Mouse (Mus musculus): ENCODE data around the gene Ugt1a6a. TPM values are rescaled to one million over a fixed set of nuclear protein-coding genes. Genes with fewer than 3 reads are reported as not detected.

Ugt1a6a gene
- polyA plus RNA-seq, 1 experiment from 2014 or later = 1.4 TPM

- DNase-seq (ENCODE audit: low spot score) = no peak
Observed at GRCm38 (mm10) chr1:88248658-88249057, 114.0 kb downstream of the Ugt1a6a start.

GRCm38 (mm10) chr1:88249596-88249995, 115.0 kb downstream of the Ugt1a6a start:
- DNase-seq (ENCODE audit: low spot score) = no peak

GRCm38 (mm10) chr1:88250023-88250422, 115.4 kb downstream of the Ugt1a6a start:
- no peak for DNase-seq (ENCODE audit: low spot score)

- DNase-seq (ENCODE audit: low spot score) = no peak
Observed at GRCm38 (mm10) chr1:88253106-88253505, 118.5 kb downstream of the Ugt1a6a start.

GRCm38 (mm10) chr1:88253540-88253939, 118.9 kb downstream of the Ugt1a6a start:
- DNase-seq (ENCODE audit: low spot score) = no peak

- no peak for DNase-seq (ENCODE audit: low spot score)
Observed at GRCm38 (mm10) chr1:88254793-88255465, 120.3 kb downstream of the Ugt1a6a start.

GRCm38 (mm10) chr1:88255466-88255857, 120.9 kb downstream of the Ugt1a6a start:
- DNase-seq (ENCODE audit: low spot score) = no peak

- DNase-seq (ENCODE audit: low spot score) = no peak
Observed at GRCm38 (mm10) chr1:88255989-88256754, 121.6 kb downstream of the Ugt1a6a start.

- no peak for DNase-seq (ENCODE audit: low spot score)
Observed at GRCm38 (mm10) chr1:88256886-88257663, 122.5 kb downstream of the Ugt1a6a start.

- no peak for DNase-seq (ENCODE audit: low spot score)
Observed at GRCm38 (mm10) chr1:88257681-88258080, 123.1 kb downstream of the Ugt1a6a start.

GRCm38 (mm10) chr1:88258361-88258760, 123.8 kb downstream of the Ugt1a6a start:
- DNase-seq (ENCODE audit: low spot score) = no peak

- DNase-seq (ENCODE audit: low spot score) = no peak
Observed at GRCm38 (mm10) chr1:88258881-88259642, 124.5 kb downstream of the Ugt1a6a start.

GRCm38 (mm10) chr1:88259643-88260024, 125.0 kb downstream of the Ugt1a6a start:
- DNase-seq (ENCODE audit: low spot score) = no peak

GRCm38 (mm10) chr1:88260114-88260513, 125.5 kb downstream of the Ugt1a6a start:
- no peak for DNase-seq (ENCODE audit: low spot score)

GRCm38 (mm10) chr1:88260604-88261377, 126.2 kb downstream of the Ugt1a6a start:
- no peak for DNase-seq (ENCODE audit: low spot score)

- DNase-seq (ENCODE audit: low spot score) = no peak
Observed at GRCm38 (mm10) chr1:88261706-88262105, 127.1 kb downstream of the Ugt1a6a start.

- no peak for DNase-seq (ENCODE audit: low spot score)
Observed at GRCm38 (mm10) chr1:88262255-88262654, 127.6 kb downstream of the Ugt1a6a start.

- DNase-seq (ENCODE audit: low spot score) = no peak
Observed at GRCm38 (mm10) chr1:88262961-88263360, 128.4 kb downstream of the Ugt1a6a start.

- DNase-seq (ENCODE audit: low spot score) = no peak
Observed at GRCm38 (mm10) chr1:88263778-88264177, 129.2 kb downstream of the Ugt1a6a start.

GRCm38 (mm10) chr1:88264237-88264868, 129.7 kb downstream of the Ugt1a6a start:
- no peak for DNase-seq (ENCODE audit: low spot score)
